Comparison of ENCODE assay signal across 10 mouse cellular contexts in genomic region chr7:97317706-97318105, GRCm38 (mm10).
"Had no signal": no experiment of that assay in that cellular context is flagged by ENCODE, and none has a peak within 500 bp of the region (broad histone marks: within the 10 kb centered on the region; RNA-seq: fewer than 3 reads in every experiment).

No protein-coding gene starts in this region.

- DNase-seq: kidney, postnatal 25 days; layer of hippocampus, adult 9-11 months; liver; lung, adult 18-20 months; lung, postnatal 10 days; lung, postnatal 36 days; retina, postnatal 1 day; right cerebral cortex, postnatal 4 days; spleen, adult 18-20 months; thymus, postnatal 25 days had no signal
